Mouse (Mus musculus) forebrain, embryonic 13.5 days (tissue): Measurements from ENCODE around the gene Gm21304. TPM values are rescaled to one million over a fixed set of nuclear protein-coding genes. Genes with fewer than 3 reads are reported as not detected.

Experiments
- polyA plus RNA-seq: library from polyadenylated mRNA; unstranded; fragments of >200 nt; fragmentation: Nextera tagmentation; extraction: Ambion mirVana; gene quantifications from 2 replicates; pipeline ENCODE4 v1.2.1, GENCODE M21; 2015

Gene Gm21304
- polyA plus RNA-seq, 1 experiment from 2014 or later: not detected

Other genes with a start within 250 kb of the Gm21304 start
- gene Gm21293, start 25.5 kb upstream of the Gm21304 start, polyA plus RNA-seq: not detected in 2 replicates
- gene Gm6763, start 17.0 kb upstream of the Gm21304 start, polyA plus RNA-seq: not detected in 2 replicates
- gene Gm8764, start 8.5 kb upstream of the Gm21304 start, polyA plus RNA-seq: not detected in 2 replicates
- not detected in 2 replicates for gene Gm21312, start 8.5 kb downstream of the Gm21304 start, polyA plus RNA-seq
- not detected in 2 replicates for gene Gm20765, start 17.0 kb downstream of the Gm21304 start, polyA plus RNA-seq
- gene Gm4340, start 25.5 kb downstream of the Gm21304 start, polyA plus RNA-seq: not detected in 2 replicates